Mouse (Mus musculus) duodenum, adult 2 months (tissue): ENCODE measurements around the gene Slu7. TPM values are rescaled to one million over a fixed set of nuclear protein-coding genes. Genes with fewer than 3 reads are reported as not detected.

ENCODE experiments used
- polyA plus RNA-seq: library from polyadenylated mRNA; depleted of rRNA; stranded (reverse); fragments of >200 nt; gene quantifications from 2 replicates; pipeline ENCODE4 v1.2.3, GENCODE M21; 2012; ENCODE audit warnings: low replicate concordance; rRNA removed

Gene Slu7
- 1.2 TPM in 2 replicates for polyA plus RNA-seq

GRCm38 (mm10) chr11:43433254-43434023 lies at the start of gene Slu7:
Gene Slu7 (plus strand): TSS chr11:43433744.

GRCm38 (mm10) chr11:43425824-43426413 lies 7.6 kb upstream of the Slu7 start, which contains the start of gene Pttg1:
Gene Pttg1 (minus strand): TSS chr11:43426251.

GRCm38 (mm10) chr11:43474225-43474774 lies 40.8 kb downstream of the Slu7 start, which contains the start of gene C1qtnf2:
Gene C1qtnf2 (plus strand): TSS chr11:43474276.

Other genes starting within 250 kb of the Slu7 start
- gene Pttg1, start 7.5 kb upstream of the Slu7 start, polyA plus RNA-seq, result 6.1 and 6.7 TPM in 2 replicates
- gene C1qtnf2, start 40.5 kb downstream of the Slu7 start, polyA plus RNA-seq, result 4.7 and 4.8 TPM in 2 replicates
- 5.3 and 8.7 TPM in 2 replicates for gene Ccnjl, start 95.0 kb downstream of the Slu7 start, polyA plus RNA-seq
- gene 4933415A04Rik, start 153.3 kb downstream of the Slu7 start, polyA plus RNA-seq, result 0.60 and 0.81 TPM in 2 replicates
- gene Fabp6, start 167.8 kb downstream of the Slu7 start, polyA plus RNA-seq, result not detected in 2 replicates
- gene Pwwp2a, start 248.3 kb downstream of the Slu7 start, polyA plus RNA-seq, result 4.0 and 10.8 TPM in 2 replicates